Comparison of ENCODE assay signal across 40 mouse cellular contexts in genomic region chr10:25503250-25503649, GRCm38 (mm10). TPM values are rescaled to one million over a fixed set of nuclear protein-coding genes. Genes with fewer than 3 reads are reported as not detected.
"Had no signal": no experiment of that assay in that cellular context is flagged by ENCODE, and none has a peak within 500 bp of the region (broad histone marks: within the 10 kb centered on the region; RNA-seq: fewer than 3 reads in every experiment).

No protein-coding gene starts in this region.

- H3K9ac ChIP-seq: embryonic facial prominence, embryonic 12.5 days; embryonic facial prominence, embryonic 13.5 days; embryonic facial prominence, embryonic 15.5 days; forebrain, embryonic 12.5 days; forebrain, embryonic 13.5 days; forebrain, embryonic 15.5 days; forebrain, postnatal 0 days had no signal

- DNase-seq: cerebellum, adult 2 months; cerebellum, adult 8-10 months; cerebellum, adult 9-10 months; cerebellum, adult 9-11 months; cerebellum, postnatal 10 days; cerebellum, postnatal 14 days; cerebellum, postnatal 25 days; cerebellum, postnatal 36 days; embryo, embryonic 11 days; forebrain, postnatal 0 days; gastrocnemius, adult 2 months; gastrocnemius, postnatal 10 days; gastrocnemius, postnatal 14 days; gastrocnemius, postnatal 25 days; gastrocnemius, postnatal 36 days; heart, adult 18-20 months; heart, adult 2 months had no signal

- H3K27ac ChIP-seq: embryonic facial prominence, embryonic 10.5 days; embryonic facial prominence, embryonic 12.5 days; embryonic facial prominence, embryonic 13.5 days; embryonic facial prominence, embryonic 15.5 days; forebrain, embryonic 10.5 days; forebrain, embryonic 12.5 days; forebrain, embryonic 13.5 days; forebrain, embryonic 15.5 days; gastrocnemius, adult 2 months; heart, adult 2 months had no signal

- H3K9me3 ChIP-seq: embryonic facial prominence, embryonic 10.5 days; embryonic facial prominence, embryonic 12.5 days; embryonic facial prominence, embryonic 13.5 days; embryonic facial prominence, embryonic 15.5 days; forebrain, embryonic 10.5 days; forebrain, embryonic 12.5 days; forebrain, embryonic 13.5 days; forebrain, embryonic 15.5 days had no signal

- H3K4me3 ChIP-seq: embryonic facial prominence, embryonic 10.5 days; embryonic facial prominence, embryonic 12.5 days; embryonic facial prominence, embryonic 13.5 days; embryonic facial prominence, embryonic 15.5 days; erythroblast, embryonic 14.5 days; forebrain, embryonic 10.5 days; forebrain, embryonic 12.5 days; forebrain, embryonic 13.5 days; forebrain, embryonic 15.5 days; gastrocnemius, adult 2 months; heart, adult 2 months had no signal

- ATAC-seq: forebrain, embryonic 13.5 days; forebrain, embryonic 14.5 days; forebrain, embryonic 15.5 days; forebrain, embryonic 16.5 days; forebrain, postnatal 0 days had no signal

- H3K4me2 ChIP-seq: embryonic facial prominence, embryonic 12.5 days; embryonic facial prominence, embryonic 13.5 days; embryonic facial prominence, embryonic 15.5 days; forebrain, embryonic 12.5 days; forebrain, embryonic 13.5 days; forebrain, embryonic 15.5 days had no signal

- H3K27me3 ChIP-seq: embryonic facial prominence, embryonic 12.5 days; embryonic facial prominence, embryonic 13.5 days; embryonic facial prominence, embryonic 15.5 days; forebrain, embryonic 12.5 days; forebrain, embryonic 13.5 days; forebrain, embryonic 15.5 days had no signal

- H3K4me1 ChIP-seq: embryonic facial prominence, embryonic 10.5 days; embryonic facial prominence, embryonic 12.5 days; embryonic facial prominence, embryonic 13.5 days; embryonic facial prominence, embryonic 15.5 days; forebrain, embryonic 10.5 days; forebrain, embryonic 12.5 days; forebrain, embryonic 13.5 days; forebrain, embryonic 15.5 days had no signal

- H3K36me3 ChIP-seq: forebrain, embryonic 12.5 days; forebrain, embryonic 15.5 days had no signal

RNA-seq across cellular contexts. Expression of gene Smlr1, which starts 32.8 kb away (rescaled TPM):
- total RNA-seq: common myeloid progenitor, adult 5-6 weeks; forebrain, postnatal 0 days; gastrocnemius, adult 18-20 months; gastrocnemius, adult 2 months; gastrocnemius, adult 8-10 months; gastrocnemius, postnatal 10 days; gastrocnemius, postnatal 14 days; gastrocnemius, postnatal 25 days; gastrocnemius, postnatal 36 days; gastrocnemius, postnatal 4 days; granulocyte monocyte progenitor cell, adult 5-6 weeks; heart, adult 18-20 months; heart, adult 2 months; heart, adult 8-10 months had no signal
- polyA plus RNA-seq: cerebellum, adult 2 months; cortical plate, adult 2 months; embryonic facial prominence, embryonic 10.5 days; embryonic facial prominence, embryonic 11.5 days; embryonic facial prominence, embryonic 12.5 days; embryonic facial prominence, embryonic 13.5 days; embryonic facial prominence, embryonic 14.5 days; embryonic facial prominence, embryonic 15.5 days; erythroblast, embryonic 14.5 days; forebrain, embryonic 10.5 days; forebrain, embryonic 11.5 days; forebrain, embryonic 12.5 days; forebrain, embryonic 13.5 days; forebrain, embryonic 14.5 days; forebrain, embryonic 15.5 days; forebrain, embryonic 16.5 days; forebrain, postnatal 0 days; frontal cortex, adult 2 months; gonadal fat pad, adult 2 months; heart, adult 2 months had no signal
